Mouse (Mus musculus): Measurements from ENCODE around the gene Creld2. TPM values are rescaled to one million over a fixed set of nuclear protein-coding genes. Genes with fewer than 3 reads are reported as not detected.

Gene Creld2
- polyA plus RNA-seq, 1 experiment from 2014 or later: 62.4 TPM

DNA sequence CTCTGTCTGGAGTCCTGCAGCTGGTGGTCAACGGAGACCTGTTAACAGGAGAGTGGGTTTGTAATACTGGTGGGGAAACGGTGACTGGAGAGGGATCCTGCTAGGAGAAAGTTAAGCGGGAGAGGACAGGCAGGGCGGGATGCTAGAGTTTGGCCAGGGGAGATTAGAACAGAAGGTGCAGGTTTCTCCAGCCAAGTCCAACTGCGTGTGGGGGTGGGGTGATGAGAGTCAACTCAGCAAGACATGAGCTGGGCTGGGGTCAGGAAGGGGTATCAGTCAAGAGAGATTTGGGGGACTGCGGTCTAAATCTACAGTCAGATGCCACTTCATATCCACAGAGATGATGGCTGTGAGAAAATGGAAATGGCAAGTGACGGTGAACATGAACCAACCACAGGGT is 25.5 kb downstream of the Creld2 start:
- peaks cover 2% of the 10 kb centered on the region; the same call in 1 of the 2 replicates for H3K4me1 ChIP-seq (replicated peaks)
- 92% methylated on average over 7 of the region's 7 CpGs for WGBS
- no peak overlapping the region for H3K4me2 ChIP-seq
- H3K36me3 ChIP-seq: no peaks in the 10 kb centered on the region
- no peak overlapping the region for H3K4me3 ChIP-seq
- no peak for ATAC-seq (ENCODE audit: low read depth)
- H3K9me3 ChIP-seq: no peaks in the 10 kb centered on the region
- H3K27me3 ChIP-seq: no peaks in the 10 kb centered on the region; the same call in 1 of the 2 replicates
- no peak overlapping the region for H3K27ac ChIP-seq (replicated peaks)
- H3K9ac ChIP-seq: no peak overlapping the region

DNA sequence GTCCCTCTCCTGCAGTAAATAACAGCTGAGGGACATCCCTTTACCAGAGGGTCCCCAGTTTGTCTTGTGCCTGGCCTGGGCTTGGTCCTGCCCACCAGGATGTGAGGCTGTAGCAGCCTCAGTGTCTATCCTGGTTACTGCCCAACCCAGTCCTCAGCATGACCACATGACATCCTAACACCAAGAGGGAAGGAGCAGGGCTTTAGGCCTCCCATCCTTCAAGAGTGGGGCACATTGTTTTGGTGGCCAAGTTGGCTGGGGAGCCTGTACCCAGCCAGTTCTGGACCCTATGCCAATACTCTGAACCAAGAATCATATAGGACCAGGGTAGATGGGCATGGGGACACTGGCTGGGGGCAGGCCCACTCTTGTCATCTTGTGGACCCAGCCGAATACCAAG is 29.2 kb downstream of the Creld2 start:
- Histone ChIP-seq H3K36me3 (no peaks in the 10 kb centered on the region), H3K27me3 (no peaks in the 10 kb centered on the region; the same call in 1 of the 2 replicates), H3K9ac (no peak overlapping the region), H3K9me3 (no peaks in the 10 kb centered on the region), H3K4me2 (no peak overlapping the region), H3K4me3 (no peak overlapping the region), H3K27ac (replicated peaks) (no peak overlapping the region), H3K4me1 (replicated peaks) (peaks cover 10% of the 10 kb centered on the region)
- no peak for ATAC-seq (ENCODE audit: low read depth)
- 93% methylated on average over 1 of the region's 1 CpGs for WGBS

DNA sequence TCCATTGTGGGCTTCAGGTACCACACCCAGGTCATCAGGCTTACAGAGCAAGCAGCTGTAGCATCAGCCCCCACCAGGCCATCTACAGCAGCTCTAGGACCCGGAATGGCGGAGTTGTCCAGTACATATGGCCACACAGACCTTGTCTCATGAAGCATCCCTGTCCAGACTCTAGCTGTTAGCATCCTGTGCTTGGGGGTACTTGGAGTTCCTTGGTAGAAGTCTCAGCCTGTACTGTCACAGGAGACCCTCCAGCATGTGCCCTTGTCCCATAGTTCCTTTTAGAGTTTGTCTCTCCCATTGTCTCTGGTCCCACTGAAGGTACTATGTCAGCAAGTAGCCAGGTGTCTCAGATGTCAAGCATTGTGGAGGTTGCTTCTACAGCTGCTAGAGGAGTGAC is 30.2 kb downstream of the Creld2 start:
- no peak overlapping the region for H3K27ac ChIP-seq (replicated peaks)
- H3K27me3 ChIP-seq: no peaks in the 10 kb centered on the region; the same call in 1 of the 2 replicates
- no peaks in the 10 kb centered on the region for H3K9me3 ChIP-seq
- H3K9ac ChIP-seq: no peak overlapping the region
- ATAC-seq (ENCODE audit: low read depth): no peak
- WGBS: 96% methylated on average over 2 of the region's 2 CpGs
- H3K4me2 ChIP-seq: no peak overlapping the region
- H3K4me3 ChIP-seq: no peak overlapping the region
- H3K4me1 ChIP-seq (replicated peaks): peaks cover 15% of the 10 kb centered on the region
- no peaks in the 10 kb centered on the region for H3K36me3 ChIP-seq

DNA sequence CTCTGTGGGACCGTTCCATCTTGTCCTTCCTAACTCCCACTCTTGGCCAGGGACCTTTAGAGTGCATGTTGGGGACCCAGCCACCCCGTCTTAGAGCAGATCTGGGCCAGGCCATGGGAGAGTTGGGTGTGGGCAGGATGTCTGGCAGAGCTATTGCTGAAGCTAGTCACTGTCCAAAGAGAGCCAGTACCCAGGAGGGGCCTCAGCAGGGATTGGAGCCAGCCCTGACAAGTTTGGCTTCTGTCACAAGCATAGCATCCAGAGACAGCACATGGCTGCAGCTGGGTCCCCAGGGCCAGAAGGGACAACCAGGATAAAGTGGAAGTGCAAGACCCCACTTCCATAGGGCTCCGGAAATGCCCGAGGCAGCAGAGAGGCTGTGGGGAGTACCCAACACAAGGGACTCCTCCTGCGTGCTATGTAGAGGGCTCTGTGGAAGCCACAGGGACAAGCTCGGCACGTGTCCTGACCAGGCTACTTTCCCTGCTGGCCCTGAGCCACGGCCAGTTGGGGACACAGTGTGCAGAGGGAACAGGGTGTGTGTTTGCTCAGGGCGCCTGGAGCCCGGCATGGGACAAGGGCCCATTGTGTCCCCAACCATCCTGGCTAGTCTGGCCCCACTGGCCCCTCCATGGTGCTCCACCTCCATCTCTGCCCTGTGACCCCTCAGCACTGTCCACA is 30.8 kb downstream of the Creld2 start:
- Histone ChIP-seq H3K4me2 (no peak overlapping the region), H3K4me3 (no peak overlapping the region), H3K9me3 (no peaks in the 10 kb centered on the region), H3K27me3 (no peaks in the 10 kb centered on the region; the same call in 1 of the 2 replicates), H3K4me1 (replicated peaks) (peaks cover 18% of the 10 kb centered on the region), H3K36me3 (no peaks in the 10 kb centered on the region), H3K9ac (no peak overlapping the region), H3K27ac (replicated peaks) (no peak overlapping the region)
- 62% methylated on average over 10 of the region's 10 CpGs for WGBS
- ATAC-seq (ENCODE audit: low read depth): peak; percentile 48

DNA sequence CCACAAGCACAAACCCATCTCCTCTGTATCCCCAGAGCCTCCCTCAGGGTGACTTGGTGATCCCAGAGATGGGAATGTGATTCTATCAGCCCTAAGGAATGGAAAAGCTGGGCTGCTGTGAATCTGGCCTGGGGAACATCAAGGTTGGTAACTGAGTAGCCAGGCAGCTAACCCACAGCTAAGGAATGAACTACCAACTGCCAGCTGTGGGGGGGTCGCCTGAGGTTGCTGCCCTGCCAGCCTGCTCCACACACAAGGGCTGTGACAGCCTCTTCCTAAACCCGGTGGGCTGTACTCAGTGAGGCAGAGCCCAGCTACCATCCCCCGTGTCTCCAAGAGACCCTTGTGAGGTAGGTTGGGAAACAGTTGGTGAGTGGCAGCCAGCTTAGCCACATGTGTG is 31.6 kb downstream of the Creld2 start:
- 62% methylated on average over 3 of the region's 3 CpGs for WGBS
- Histone ChIP-seq H3K4me2 (no peak overlapping the region), H3K27me3 (no peaks in the 10 kb centered on the region; the same call in 1 of the 2 replicates), H3K27ac (replicated peaks) (no peak overlapping the region), H3K9me3 (no peaks in the 10 kb centered on the region), H3K9ac (no peak overlapping the region), H3K4me3 (no peak overlapping the region), H3K4me1 (replicated peaks) (peaks cover 18% of the 10 kb centered on the region), H3K36me3 (no peaks in the 10 kb centered on the region)
- ATAC-seq (ENCODE audit: low read depth): no peak

DNA sequence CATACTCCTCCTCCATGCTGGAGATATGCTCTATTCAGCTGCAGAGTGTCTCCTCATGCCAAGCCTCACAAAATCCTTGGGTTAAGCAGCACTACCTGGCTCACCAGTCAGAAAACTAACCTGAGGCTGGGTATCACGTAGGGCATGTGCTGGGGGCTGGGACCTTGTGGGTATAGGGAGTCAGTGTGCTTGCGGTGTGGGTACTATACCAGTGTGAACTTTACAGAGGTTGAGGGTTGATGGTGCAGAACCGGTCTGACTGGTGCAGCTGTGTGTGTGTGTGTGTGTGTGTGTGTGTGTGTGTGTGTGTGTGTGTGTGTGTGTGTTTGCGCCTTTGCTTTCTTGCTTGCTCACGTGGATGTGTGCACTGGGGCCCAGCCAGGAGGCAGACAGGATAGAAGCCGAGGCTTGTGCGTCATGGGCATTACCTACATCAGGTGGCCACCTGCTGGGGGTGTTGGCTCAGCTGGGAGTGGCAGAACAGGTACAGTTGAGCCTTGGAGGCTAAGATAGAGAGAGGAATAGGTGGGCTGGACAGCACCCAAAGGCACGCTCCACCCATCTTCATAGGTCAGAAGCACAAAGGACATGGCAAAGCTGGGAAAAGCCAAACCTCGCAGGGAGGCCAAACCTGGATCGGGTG is 32.2 kb downstream of the Creld2 start:
- H3K4me2 ChIP-seq: no peak overlapping the region
- no peaks in the 10 kb centered on the region for H3K36me3 ChIP-seq
- H3K27me3 ChIP-seq: no peaks in the 10 kb centered on the region; the same call in 1 of the 2 replicates
- no peak overlapping the region for H3K27ac ChIP-seq (replicated peaks)
- 82% methylated on average over 10 of the region's 10 CpGs for WGBS
- H3K9ac ChIP-seq: no peak overlapping the region
- peaks cover 18% of the 10 kb centered on the region for H3K4me1 ChIP-seq (replicated peaks)
- no peaks in the 10 kb centered on the region for H3K9me3 ChIP-seq
- no peak for ATAC-seq (ENCODE audit: low read depth)
- no peak overlapping the region for H3K4me3 ChIP-seq

DNA sequence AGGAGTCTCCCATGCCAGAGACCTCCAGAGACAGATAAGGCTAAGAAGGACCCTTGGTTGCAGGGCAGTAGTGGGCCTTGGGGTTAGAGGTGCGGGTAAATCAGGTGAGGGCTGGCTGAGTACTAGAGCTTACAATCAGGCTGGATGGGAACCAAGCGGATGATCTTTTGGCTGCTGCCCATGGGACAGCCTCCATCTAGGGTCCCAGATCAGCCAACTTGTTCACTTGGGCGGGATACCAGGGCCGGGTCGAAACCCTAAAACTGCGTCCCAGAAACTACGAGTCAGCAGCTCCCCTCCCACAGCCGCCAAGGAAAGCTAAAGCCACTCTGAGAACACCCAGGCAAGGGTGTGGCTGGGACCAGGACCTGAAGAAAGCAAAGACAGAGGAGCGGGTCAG is 33.7 kb downstream of the Creld2 start:
- 87% methylated on average over 9 of the region's 9 CpGs for WGBS
- no peak for ATAC-seq (ENCODE audit: low read depth)

DNA sequence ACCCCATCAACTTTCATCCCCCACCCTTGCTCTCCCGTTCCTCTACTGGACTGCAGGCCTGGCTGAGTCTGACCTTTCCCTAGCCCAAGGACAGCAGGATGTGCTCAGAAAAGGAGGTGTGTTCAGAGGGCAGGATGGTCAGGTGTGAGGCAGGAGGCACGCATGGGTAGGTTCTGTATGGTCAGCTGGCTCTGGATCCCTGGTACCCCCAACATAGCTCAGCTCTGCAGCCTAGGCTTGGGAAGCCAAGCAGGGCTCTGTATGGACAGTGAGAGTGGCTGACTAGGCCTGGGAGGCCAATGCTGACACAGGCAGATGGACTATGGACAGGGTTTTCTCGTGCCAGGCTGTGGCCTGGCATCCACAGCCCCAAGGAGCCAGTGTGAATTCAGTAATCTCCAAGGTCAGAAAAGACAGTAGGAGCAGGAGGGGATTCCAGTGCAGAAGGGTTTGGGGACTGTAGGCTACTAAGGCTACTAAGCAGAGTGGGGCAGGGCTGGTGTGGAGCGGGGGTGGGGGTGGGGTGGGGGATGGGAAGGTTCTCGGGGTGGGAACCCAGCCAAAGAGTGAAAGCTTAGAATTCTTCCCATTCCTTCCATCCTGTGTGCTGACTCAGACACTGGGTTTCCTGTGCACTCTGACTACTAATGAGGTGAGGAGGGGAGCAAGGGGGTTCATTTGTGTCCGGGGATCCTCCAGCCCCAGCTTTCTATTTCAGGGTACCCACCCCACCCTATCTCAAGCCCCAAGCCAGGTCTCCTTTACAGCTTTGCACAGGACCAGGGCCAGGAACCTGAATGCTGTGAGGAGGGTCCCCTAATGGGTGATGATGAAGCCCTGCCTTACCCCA is 34.9 kb downstream of the Creld2 start:
- Histone ChIP-seq H3K9ac (no peak overlapping the region), H3K4me2 (no peak overlapping the region), H3K4me3 (no peak overlapping the region), H3K27ac (replicated peaks) (no peak overlapping the region), H3K4me1 (replicated peaks) (peaks cover 18% of the 10 kb centered on the region), H3K36me3 (no peaks in the 10 kb centered on the region), H3K27me3 (no peaks in the 10 kb centered on the region), H3K9me3 (no peaks in the 10 kb centered on the region)
- no peak for ATAC-seq (ENCODE audit: low read depth)
- 65% methylated on average over 6 of the region's 6 CpGs for WGBS

More for the DNA sequence above, 33.7 kb downstream of the Creld2 start:
- no peak overlapping the region for H3K9ac ChIP-seq
- peaks cover 18% of the 10 kb centered on the region for H3K4me1 ChIP-seq (replicated peaks)
- H3K36me3 ChIP-seq: no peaks in the 10 kb centered on the region
- H3K27ac ChIP-seq (replicated peaks): no peak overlapping the region
- no peak overlapping the region for H3K4me2 ChIP-seq
- no peaks in the 10 kb centered on the region for H3K9me3 ChIP-seq
- no peaks in the 10 kb centered on the region for H3K27me3 ChIP-seq
- H3K4me3 ChIP-seq: no peak overlapping the region

DNA sequence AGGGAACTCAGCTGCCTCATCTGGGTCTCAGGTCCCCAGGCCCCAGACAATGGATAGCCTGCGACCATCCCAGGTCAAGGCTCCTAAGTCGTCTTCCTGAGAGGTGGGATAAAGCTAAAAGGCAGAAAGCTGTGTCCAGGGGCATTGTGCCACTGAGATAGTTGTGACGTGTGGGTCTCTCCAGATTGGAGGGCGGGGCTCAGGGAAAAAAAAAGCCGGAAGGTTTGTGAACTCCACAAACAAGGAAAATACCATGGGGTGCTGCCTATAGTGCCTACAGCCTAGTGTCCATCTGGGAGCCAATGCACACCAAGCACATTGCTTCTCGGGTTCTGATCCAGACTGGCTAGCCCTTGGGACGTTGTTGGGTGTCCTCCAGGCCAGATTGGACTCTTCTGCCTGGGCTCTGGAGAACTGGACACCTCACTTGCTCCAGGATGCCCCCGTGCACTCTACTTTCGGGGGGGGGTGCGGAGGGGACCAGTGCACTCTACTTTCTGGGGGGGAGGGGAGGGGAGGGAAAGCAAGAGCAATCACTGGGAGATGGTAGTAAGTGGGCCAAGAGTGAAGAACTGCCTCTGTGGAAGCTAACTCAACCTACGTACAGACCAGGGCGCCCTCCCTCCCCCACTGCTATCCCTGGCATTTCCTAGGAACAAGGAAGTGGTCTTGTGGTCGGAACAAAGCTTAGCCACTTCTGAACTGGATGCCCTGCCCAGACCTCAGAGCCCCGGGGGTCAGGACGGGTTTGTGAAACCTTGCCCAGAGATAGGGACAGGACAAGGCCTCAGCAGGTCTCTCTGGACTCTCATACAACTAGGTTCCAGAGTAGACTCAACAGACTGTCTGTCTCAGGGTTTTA is 35.8 kb downstream of the Creld2 start:
- Histone ChIP-seq H3K4me1 (replicated peaks) (peaks cover 15% of the 10 kb centered on the region), H3K9ac (no peak overlapping the region), H3K4me3 (no peak overlapping the region), H3K9me3 (no peaks in the 10 kb centered on the region), H3K27me3 (no peaks in the 10 kb centered on the region), H3K4me2 (no peak overlapping the region), H3K27ac (replicated peaks) (no peak overlapping the region), H3K36me3 (no peaks in the 10 kb centered on the region)
- 79% methylated on average over 15 of the region's 15 CpGs for WGBS
- ATAC-seq (ENCODE audit: low read depth): no peak

DNA sequence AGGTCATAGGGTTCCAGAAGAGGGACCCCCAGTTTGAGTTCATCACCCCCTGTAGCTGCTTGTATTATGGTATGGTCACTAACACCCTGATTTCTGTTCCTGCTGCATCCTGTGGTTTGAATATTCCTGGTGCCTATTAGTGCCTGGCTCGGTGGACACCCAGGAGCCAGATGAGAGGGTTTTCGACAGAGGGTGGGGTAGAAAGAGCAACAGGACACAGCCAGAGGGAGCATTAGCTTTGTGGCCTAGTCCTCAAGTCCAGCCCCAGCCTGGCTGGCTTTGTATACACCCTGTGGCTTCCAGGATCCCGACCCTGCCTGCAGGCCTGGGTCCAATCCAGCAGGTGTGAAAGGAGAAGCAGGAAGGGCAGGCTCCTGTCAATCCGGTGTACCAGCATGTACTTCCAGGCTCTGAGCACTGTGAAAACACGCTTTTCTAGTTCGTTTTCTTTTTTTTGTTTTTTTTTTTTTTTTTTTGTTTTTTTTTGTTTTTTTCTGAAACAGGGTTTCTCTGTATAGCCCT is 36.5 kb downstream of the Creld2 start:
- Histone ChIP-seq H3K9ac (no peak overlapping the region), H3K27ac (replicated peaks) (no peak overlapping the region), H3K9me3 (no peaks in the 10 kb centered on the region), H3K4me3 (no peak overlapping the region), H3K27me3 (no peaks in the 10 kb centered on the region), H3K36me3 (no peaks in the 10 kb centered on the region), H3K4me1 (replicated peaks) (peaks cover 8% of the 10 kb centered on the region; the same call in 1 of the 2 replicates), H3K4me2 (no peak overlapping the region)
- 80% methylated on average over 6 of the region's 6 CpGs for WGBS
- ATAC-seq (ENCODE audit: low read depth): no peak

DNA sequence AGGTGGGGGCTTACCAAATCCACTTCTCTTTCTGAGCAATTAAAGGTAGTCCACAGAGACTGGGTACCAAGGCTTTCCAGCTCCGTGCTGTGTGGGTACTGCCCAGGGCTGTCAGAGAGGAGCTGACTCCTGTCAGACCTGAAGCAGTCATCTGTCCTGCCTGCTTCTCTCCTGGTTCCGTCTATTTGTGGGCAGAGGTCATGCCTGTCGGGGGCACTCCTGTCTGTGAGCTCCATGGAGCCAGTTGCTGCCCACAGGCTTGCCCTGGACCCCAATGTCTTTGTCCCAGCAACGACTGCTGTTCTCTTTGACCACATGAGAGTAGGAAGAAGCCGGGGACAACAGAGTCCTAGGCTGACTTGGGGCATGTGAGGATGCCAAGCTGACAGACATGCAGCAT is 37.2 kb downstream of the Creld2 start:
- no peak overlapping the region for H3K27ac ChIP-seq (replicated peaks)
- H3K9me3 ChIP-seq: no peaks in the 10 kb centered on the region
- no peaks in the 10 kb centered on the region for H3K36me3 ChIP-seq
- H3K4me1 ChIP-seq (replicated peaks): peaks cover 13% of the 10 kb centered on the region
- ATAC-seq (ENCODE audit: low read depth): no peak
- 89% methylated on average over 5 of the region's 5 CpGs for WGBS
- no peaks in the 10 kb centered on the region for H3K27me3 ChIP-seq
- H3K9ac ChIP-seq: no peak overlapping the region
- H3K4me3 ChIP-seq: no peak overlapping the region
- no peak overlapping the region for H3K4me2 ChIP-seq

Data from neural tube, embryonic 13.5 days (tissue).